Mouse (Mus musculus) hindbrain, embryonic 16.5 days (tissue): ENCODE measurements around the gene Exoc7. TPM values are rescaled to one million over a fixed set of nuclear protein-coding genes. Genes with fewer than 3 reads are reported as not detected.

Experiments used
- ATAC-seq: fragments of 200-750 bp; cut with Nextera tagmentation; 2 replicates; pipeline ENCODE4 v1.8.0; 2017; ENCODE audit warnings: moderate TSS enrichment, moderate library complexity
- H3K27ac ChIP-seq: fragments of 300-500 bp; sonication (generic); 2 replicates; pipeline ENCODE4 v1.5.1; 2014; ENCODE audit warnings: low read depth, mild to moderate bottlenecking, control low read depth, low read length, moderate library complexity
- H3K27me3 ChIP-seq: fragments of 300-500 bp; sonication (generic); replicated peaks from 2 replicates; pipeline ENCODE4 v1.6.1; 2014; ENCODE audit warnings: low read length; ENCODE audit not compliant: control insufficient read depth, insufficient read depth
- H3K36me3 ChIP-seq: fragments of 300-500 bp; sonication (generic); 2 replicates; pipeline ENCODE4 v1.6.1; 2014; ENCODE audit warnings: mild to moderate bottlenecking, low read length, moderate library complexity, mixed read lengths; ENCODE audit not compliant: control insufficient read depth, insufficient read depth
- H3K4me1 ChIP-seq: fragments of 300-500 bp; sonication (generic); 2 replicates; pipeline ENCODE4 v1.6.1; 2014; ENCODE audit warnings: low read depth, low read length; ENCODE audit not compliant: control insufficient read depth, insufficient read depth
- H3K4me2 ChIP-seq: fragments of 300-500 bp; sonication (generic); 2 replicates; pipeline ENCODE4 v1.6.1; 2014; ENCODE audit warnings: mild to moderate bottlenecking, low read length, control low read depth, moderate library complexity
- H3K4me3 ChIP-seq: fragments of 300-500 bp; sonication (generic); 2 replicates; pipeline ENCODE4 v1.5.1; 2014; ENCODE audit warnings: mild to moderate bottlenecking, low read length, control low read depth, moderate library complexity
- H3K9ac ChIP-seq: fragments of 300-500 bp; sonication (generic); 2 replicates; pipeline ENCODE4 v1.6.1; 2014; ENCODE audit warnings: low read depth, mild to moderate bottlenecking, control low read depth, low read length, moderate library complexity
- H3K9me3 ChIP-seq: fragments of 300-500 bp; sonication (generic); 2 replicates; pipeline ENCODE4 v1.6.1; 2014; ENCODE audit warnings: mild to moderate bottlenecking, low read length, moderate library complexity; ENCODE audit not compliant: control insufficient read depth
- WGBS: fragments of 180-500 bp; shearing (Covaris S2); extraction: QIAGEN DNeasy Blood & Tissue Kit; methylation state at CpG from one replicate; pipeline ENCODE4 v1.1.7; 2014; 5-methylcytosine and 5-hydroxymethylcytosine counted together
- polyA plus RNA-seq: library from polyadenylated mRNA; unstranded; fragments of >200 nt; fragmentation: Nextera tagmentation; extraction: Ambion mirVana; gene quantifications from 2 replicates; pipeline ENCODE4 v1.2.1, GENCODE M21; 2015

The Exoc7 gene
- polyA plus RNA-seq, 1 experiment from 2014 or later = 127 TPM

GRCm38 (mm10) chr11:116273469-116274044, 33.5 kb downstream of the Exoc7 start:
- peak overlapping the region; percentile 75 for H3K27ac ChIP-seq
- ATAC-seq = peak; percentile 55
- peak overlapping the region; percentile 95 for H3K4me3 ChIP-seq
- WGBS = under 1% methylated on average over 39 of the region's 39 CpGs
- peaks cover 18% of the 10 kb centered on the region for H3K4me1 ChIP-seq
- peak overlapping the region; percentile 93 for H3K9ac ChIP-seq
- H3K36me3 ChIP-seq = peaks cover 4% of the 10 kb centered on the region
- peak overlapping the region; percentile 89 for H3K4me2 ChIP-seq
- no peaks in the 10 kb centered on the region for H3K9me3 ChIP-seq
- H3K27me3 ChIP-seq = no peaks in the 10 kb centered on the region

- H3K9ac ChIP-seq = peak overlapping the region; percentile 93
- H3K36me3 ChIP-seq = peaks cover 12% of the 10 kb centered on the region
- H3K9me3 ChIP-seq = no peaks in the 10 kb centered on the region
- peak overlapping the region; percentile 95 for H3K4me3 ChIP-seq
- no peaks in the 10 kb centered on the region for H3K27me3 ChIP-seq
- WGBS = 58% methylated on average over 12 of the region's 12 CpGs
- H3K4me1 ChIP-seq = peaks cover 18% of the 10 kb centered on the region
- ATAC-seq = no peak
- H3K27ac ChIP-seq = no peak overlapping the region
- peak overlapping the region; percentile 89 for H3K4me2 ChIP-seq
Measured at GRCm38 (mm10) chr11:116272589-116273468, 34.2 kb downstream of the Exoc7 start.

GRCm38 (mm10) chr11:116269560-116269959, 37.5 kb downstream of the Exoc7 start:
- WGBS = 86% methylated on average over 8 of the region's 8 CpGs
- Histone ChIP-seq H3K9me3 (no peaks in the 10 kb centered on the region), H3K9ac (no peak overlapping the region), H3K36me3 (peaks cover 29% of the 10 kb centered on the region), H3K4me2 (no peak overlapping the region), H3K27me3 (no peaks in the 10 kb centered on the region), H3K4me3 (no peak overlapping the region), H3K27ac (no peak overlapping the region), H3K4me1 (peaks cover 16% of the 10 kb centered on the region)
- no peak for ATAC-seq

- Histone ChIP-seq H3K27me3 (no peaks in the 10 kb centered on the region), H3K4me2 (no peak overlapping the region), H3K4me1 (peaks cover 14% of the 10 kb centered on the region), H3K9ac (no peak overlapping the region), H3K27ac (no peak overlapping the region), H3K4me3 (no peak overlapping the region), H3K9me3 (no peaks in the 10 kb centered on the region), H3K36me3 (peaks cover 39% of the 10 kb centered on the region)
- 92% methylated on average over 6 of the region's 6 CpGs for WGBS
- no peak for ATAC-seq
Measured at GRCm38 (mm10) chr11:116268313-116268712, 38.7 kb downstream of the Exoc7 start.

GRCm38 (mm10) chr11:116267637-116268036, 39.4 kb downstream of the Exoc7 start:
- H3K36me3 ChIP-seq = peaks cover 46% of the 10 kb centered on the region
- WGBS = 88% methylated on average over 8 of the region's 8 CpGs
- no peak overlapping the region for H3K27ac ChIP-seq
- H3K4me2 ChIP-seq = no peak overlapping the region
- no peak for ATAC-seq
- no peaks in the 10 kb centered on the region for H3K27me3 ChIP-seq
- H3K9ac ChIP-seq = no peak overlapping the region
- no peaks in the 10 kb centered on the region for H3K9me3 ChIP-seq
- H3K4me3 ChIP-seq = no peak overlapping the region
- H3K4me1 ChIP-seq = peaks cover 9% of the 10 kb centered on the region

- 89% methylated on average over 4 of the region's 4 CpGs for WGBS
- no peaks in the 10 kb centered on the region for H3K27me3 ChIP-seq
- no peaks in the 10 kb centered on the region for H3K9me3 ChIP-seq
- H3K4me3 ChIP-seq = no peak overlapping the region
- H3K36me3 ChIP-seq = peaks cover 60% of the 10 kb centered on the region
- no peak for ATAC-seq
- H3K27ac ChIP-seq = no peak overlapping the region
- no peak overlapping the region for H3K9ac ChIP-seq
- no peaks in the 10 kb centered on the region for H3K4me1 ChIP-seq
- no peak overlapping the region for H3K4me2 ChIP-seq
Measured at GRCm38 (mm10) chr11:116265850-116266249, 41.2 kb downstream of the Exoc7 start.

- WGBS = 86% methylated on average over 11 of the region's 11 CpGs
- Histone ChIP-seq H3K9me3 (no peaks in the 10 kb centered on the region), H3K27me3 (no peaks in the 10 kb centered on the region), H3K4me1 (no peaks in the 10 kb centered on the region), H3K4me3 (no peak overlapping the region), H3K36me3 (peaks cover 64% of the 10 kb centered on the region), H3K4me2 (no peak overlapping the region), H3K27ac (no peak overlapping the region), H3K9ac (no peak overlapping the region)
- ATAC-seq = no peak
Measured at GRCm38 (mm10) chr11:116265352-116265751, 41.7 kb downstream of the Exoc7 start.

GRCm38 (mm10) chr11:116260259-116260658, 46.8 kb downstream of the Exoc7 start:
- no peaks in the 10 kb centered on the region for H3K9me3 ChIP-seq
- no peaks in the 10 kb centered on the region for H3K4me1 ChIP-seq
- H3K27ac ChIP-seq = no peak overlapping the region
- H3K4me2 ChIP-seq = no peak overlapping the region
- 93% methylated on average over 7 of the region's 7 CpGs for WGBS
- no peaks in the 10 kb centered on the region for H3K27me3 ChIP-seq
- ATAC-seq = no peak
- H3K9ac ChIP-seq = no peak overlapping the region
- no peak overlapping the region for H3K4me3 ChIP-seq
- peaks cover 58% of the 10 kb centered on the region for H3K36me3 ChIP-seq

- Histone ChIP-seq H3K27me3 (no peaks in the 10 kb centered on the region), H3K27ac (no peak overlapping the region), H3K36me3 (peaks cover 60% of the 10 kb centered on the region), H3K4me1 (no peaks in the 10 kb centered on the region), H3K4me2 (no peak overlapping the region), H3K9ac (no peak overlapping the region), H3K9me3 (no peaks in the 10 kb centered on the region), H3K4me3 (no peak overlapping the region)
- no peak for ATAC-seq
- 96% methylated on average over 8 of the region's 8 CpGs for WGBS
Measured at GRCm38 (mm10) chr11:116259461-116259860, 47.6 kb downstream of the Exoc7 start.
